Mouse (Mus musculus): Measurements from ENCODE around the gene Plekha7. TPM values are rescaled to one million over a fixed set of nuclear protein-coding genes. Genes with fewer than 3 reads are reported as not detected.

The Plekha7 gene
- total and polyA plus RNA-seq, 2 experiments, result 2.3 to 2.9 TPM

GRCm38 (mm10) chr7:116331246-116331645 lies 23.1 kb upstream of the Plekha7 start:
- 74% methylated on average over 2 of the region's 2 CpGs for WGBS
- H3K79me2 ChIP-seq (ENCODE audit: control insufficient read depth, insufficient read depth, low read length), result peaks cover 6% of the 10 kb centered on the region; the same call in 1 of the 2 replicates
- peaks cover 5% of the 10 kb centered on the region for H3K4me1 ChIP-seq (ENCODE audit: control insufficient read depth, insufficient read depth, low read length)
- no peak for TF ChIP-seq CTCF (IDR thresholded peaks at IDR 0.05; ENCODE audit: low read depth, low read length)
- no peak for TF ChIP-seq POLR2A (IDR thresholded peaks at IDR 0.05; ENCODE audit: extremely low read depth, insufficient read depth, low read length)
- no peaks in the 10 kb centered on the region for H3K27me3 ChIP-seq (ENCODE audit: control insufficient read depth, insufficient read depth, low read length)
- H3K4me3 ChIP-seq (ENCODE audit: insufficient read depth, low read depth, low read length), result no peak overlapping the region
- DNase-seq (ENCODE audit: extremely low read depth, low read depth, low spot score), result no peak
- H3K9ac ChIP-seq (ENCODE audit: low read depth, low read length), result no peak overlapping the region
- H3K27ac ChIP-seq (replicated peaks; ENCODE audit: insufficient read depth, low read depth, low read length), result no peak overlapping the region
- H3K36me3 ChIP-seq (ENCODE audit: control insufficient read depth, insufficient read depth, low read length), result peaks cover 25% of the 10 kb centered on the region

DNA sequence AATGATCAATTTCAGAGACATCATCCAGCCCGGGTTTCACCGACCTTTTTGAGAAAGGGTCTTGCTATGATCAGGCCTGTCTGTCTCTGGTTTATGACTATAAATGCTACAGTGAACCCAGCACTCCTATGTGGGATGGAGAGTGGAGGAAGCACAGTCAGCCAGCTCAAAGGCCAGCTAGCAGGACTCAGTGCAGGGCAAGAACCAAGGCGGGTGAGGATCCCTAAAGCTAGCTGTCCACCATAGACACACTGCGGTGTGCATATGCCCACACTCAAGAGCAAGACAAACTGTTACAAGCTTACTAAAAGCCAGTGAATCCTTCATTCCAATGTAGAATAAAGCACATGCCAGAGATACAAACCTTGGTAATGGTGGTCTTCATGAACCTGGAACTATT lies 21.7 kb upstream of the Plekha7 start:
- H3K36me3 ChIP-seq (ENCODE audit: control insufficient read depth, insufficient read depth, low read length), result peaks cover 25% of the 10 kb centered on the region
- H3K27ac ChIP-seq (replicated peaks; ENCODE audit: insufficient read depth, low read depth, low read length), result no peak overlapping the region
- TF ChIP-seq POLR2A (IDR thresholded peaks at IDR 0.05; ENCODE audit: extremely low read depth, insufficient read depth, low read length) (no peak), CTCF (IDR thresholded peaks at IDR 0.05; ENCODE audit: low read depth, low read length) (no peak)
- peaks cover 5% of the 10 kb centered on the region for H3K4me1 ChIP-seq (ENCODE audit: control insufficient read depth, insufficient read depth, low read length)
- peaks cover 6% of the 10 kb centered on the region; the same call in 1 of the 2 replicates for H3K79me2 ChIP-seq (ENCODE audit: control insufficient read depth, insufficient read depth, low read length)
- no peaks in the 10 kb centered on the region for H3K27me3 ChIP-seq (ENCODE audit: control insufficient read depth, insufficient read depth, low read length)
- no peak overlapping the region for H3K9ac ChIP-seq (ENCODE audit: low read depth, low read length)
- DNase-seq (ENCODE audit: extremely low read depth, low read depth, low spot score), result no peak
- no peak overlapping the region for H3K4me3 ChIP-seq (ENCODE audit: insufficient read depth, low read depth, low read length)
- WGBS, result 93% methylated on average over 4 of the region's 4 CpGs

GRCm38 (mm10) chr7:116328777-116329176 lies 20.6 kb upstream of the Plekha7 start:
- H3K9ac ChIP-seq (ENCODE audit: low read depth, low read length), result no peak overlapping the region

GRCm38 (mm10) chr7:116327901-116328300 lies 19.7 kb upstream of the Plekha7 start:
- Histone ChIP-seq H3K36me3 (ENCODE audit: control insufficient read depth, insufficient read depth, low read length) (peaks cover 25% of the 10 kb centered on the region), H3K27me3 (ENCODE audit: control insufficient read depth, insufficient read depth, low read length) (no peaks in the 10 kb centered on the region), H3K4me1 (ENCODE audit: control insufficient read depth, insufficient read depth, low read length) (peaks cover 5% of the 10 kb centered on the region), H3K79me2 (ENCODE audit: control insufficient read depth, insufficient read depth, low read length) (no peaks in the 10 kb centered on the region), H3K4me3 (ENCODE audit: insufficient read depth, low read depth, low read length) (no peak overlapping the region), H3K27ac (replicated peaks; ENCODE audit: insufficient read depth, low read depth, low read length) (no peak overlapping the region), H3K9ac (ENCODE audit: low read depth, low read length) (no peak overlapping the region)
- 84% methylated on average over 5 of the region's 5 CpGs for WGBS
- DNase-seq (ENCODE audit: extremely low read depth, low read depth, low spot score), result no peak
- TF ChIP-seq POLR2A (IDR thresholded peaks at IDR 0.05; ENCODE audit: extremely low read depth, insufficient read depth, low read length) (no peak), CTCF (IDR thresholded peaks at IDR 0.05; ENCODE audit: low read depth, low read length) (no peak)

More at GRCm38 (mm10) chr7:116328777-116329176, 20.6 kb upstream of the Plekha7 start:
- no peak for DNase-seq (ENCODE audit: extremely low read depth, low read depth, low spot score)
- peaks cover 25% of the 10 kb centered on the region for H3K36me3 ChIP-seq (ENCODE audit: control insufficient read depth, insufficient read depth, low read length)
- no peak for TF ChIP-seq POLR2A (IDR thresholded peaks at IDR 0.05; ENCODE audit: extremely low read depth, insufficient read depth, low read length)
- TF ChIP-seq CTCF (IDR thresholded peaks at IDR 0.05; ENCODE audit: low read depth, low read length), result no peak
- WGBS, result 85% methylated on average over 7 of the region's 7 CpGs
- no peak overlapping the region for H3K4me3 ChIP-seq (ENCODE audit: insufficient read depth, low read depth, low read length)
- peaks cover 4% of the 10 kb centered on the region; the same call in 1 of the 2 replicates for H3K79me2 ChIP-seq (ENCODE audit: control insufficient read depth, insufficient read depth, low read length)
- H3K4me1 ChIP-seq (ENCODE audit: control insufficient read depth, insufficient read depth, low read length), result peaks cover 2% of the 10 kb centered on the region
- no peak overlapping the region for H3K27ac ChIP-seq (replicated peaks; ENCODE audit: insufficient read depth, low read depth, low read length)
- H3K27me3 ChIP-seq (ENCODE audit: control insufficient read depth, insufficient read depth, low read length), result no peaks in the 10 kb centered on the region

- TF ChIP-seq POLR2A (IDR thresholded peaks at IDR 0.05; ENCODE audit: extremely low read depth, insufficient read depth, low read length) (no peak), CTCF (IDR thresholded peaks at IDR 0.05; ENCODE audit: low read depth, low read length) (peak; percentile 95)
- Histone ChIP-seq H3K27ac (replicated peaks; ENCODE audit: insufficient read depth, low read depth, low read length) (no peak overlapping the region), H3K36me3 (ENCODE audit: control insufficient read depth, insufficient read depth, low read length) (no peaks in the 10 kb centered on the region), H3K27me3 (ENCODE audit: control insufficient read depth, insufficient read depth, low read length) (no peaks in the 10 kb centered on the region), H3K9ac (ENCODE audit: low read depth, low read length) (no peak overlapping the region), H3K4me1 (ENCODE audit: control insufficient read depth, insufficient read depth, low read length) (0 out of 2 replicates have a peak, but pooled peaks cover 3% of the 10 kb centered on the region), H3K79me2 (ENCODE audit: control insufficient read depth, insufficient read depth, low read length) (no peaks in the 10 kb centered on the region), H3K4me3 (ENCODE audit: insufficient read depth, low read depth, low read length) (no peak overlapping the region)
- peak; percentile 49 for DNase-seq (ENCODE audit: extremely low read depth, low read depth, low spot score)
- WGBS, result 33% methylated on average over 10 of the region's 10 CpGs
Observed at GRCm38 (mm10) chr7:116323331-116323964, 15.3 kb upstream of the Plekha7 start.

- H3K9ac ChIP-seq (ENCODE audit: low read depth, low read length), result peak overlapping the region; percentile 34; the same call in 1 of the 2 replicates
- no peaks in the 10 kb centered on the region for H3K36me3 ChIP-seq (ENCODE audit: control insufficient read depth, insufficient read depth, low read length)
- H3K27me3 ChIP-seq (ENCODE audit: control insufficient read depth, insufficient read depth, low read length), result no peaks in the 10 kb centered on the region
- H3K4me1 ChIP-seq (ENCODE audit: control insufficient read depth, insufficient read depth, low read length), result peaks cover 2% of the 10 kb centered on the region; the same call in 1 of the 2 replicates
- peak overlapping the region; percentile 15; the same call in 1 of the 2 replicates for H3K27ac ChIP-seq (replicated peaks; ENCODE audit: insufficient read depth, low read depth, low read length)
- peak; percentile 57 for DNase-seq (ENCODE audit: extremely low read depth, low read depth, low spot score)
- TF ChIP-seq POLR2A (IDR thresholded peaks at IDR 0.05; ENCODE audit: extremely low read depth, insufficient read depth, low read length) (no peak), CTCF (IDR thresholded peaks at IDR 0.05; ENCODE audit: low read depth, low read length) (no peak)
- 19% methylated on average over 9 of the region's 9 CpGs for WGBS
- H3K79me2 ChIP-seq (ENCODE audit: control insufficient read depth, insufficient read depth, low read length), result peaks cover 4% of the 10 kb centered on the region; the same call in 1 of the 2 replicates
- peak overlapping the region; percentile 25 for H3K4me3 ChIP-seq (ENCODE audit: insufficient read depth, low read depth, low read length)
Observed at GRCm38 (mm10) chr7:116309456-116309855, 1.3 kb upstream of the Plekha7 start.
